Mouse (Mus musculus) midbrain, postnatal 0 days (tissue): ENCODE results near the gene Dclk1. TPM values are rescaled to one million over a fixed set of nuclear protein-coding genes. Genes with fewer than 3 reads are reported as not detected.

Experiments
- ATAC-seq: fragments of 200-750 bp; cut with Nextera tagmentation; 2 replicates; pipeline ENCODE4 v1.8.0; 2017; ENCODE audit warnings: moderate number of reproducible peaks, mild to moderate bottlenecking, moderate TSS enrichment, moderate library complexity; ENCODE audit not compliant: low FRiP score
- DNase-seq: peaks from one replicate; pipeline ENCODE4 v3.0.0-alpha.2; 2015; ENCODE audit warnings: low spot score
- H3K27ac ChIP-seq: fragments of 300-500 bp; sonication (generic); 2 replicates; pipeline ENCODE4 v1.5.1; 2014; ENCODE audit warnings: low read depth, mild to moderate bottlenecking, low read length, mixed read lengths
- H3K27me3 ChIP-seq: fragments of 300-500 bp; sonication (generic); 2 replicates; pipeline ENCODE4 v1.6.1; 2014; ENCODE audit warnings: low read length, control low read depth, mixed read lengths; ENCODE audit not compliant: insufficient read depth
- H3K36me3 ChIP-seq: fragments of 300-500 bp; sonication (generic); 2 replicates; pipeline ENCODE4 v1.6.1; 2014; ENCODE audit warnings: low read length, control low read depth, mixed read lengths; ENCODE audit not compliant: insufficient read depth
- H3K4me1 ChIP-seq: fragments of 300-500 bp; sonication (generic); 2 replicates; pipeline ENCODE4 v1.6.1; 2014; ENCODE audit warnings: mild to moderate bottlenecking, control low read depth, antibody characterized with exemption, low read length, mixed read lengths; ENCODE audit not compliant: insufficient read depth
- H3K4me2 ChIP-seq: fragments of 300-500 bp; sonication (generic); 2 replicates; pipeline ENCODE4 v1.6.1; 2014; ENCODE audit warnings: low read depth, mild to moderate bottlenecking, low read length, mixed read lengths; ENCODE audit not compliant: poor library complexity, severe bottlenecking
- H3K4me3 ChIP-seq: fragments of 300-500 bp; sonication (generic); 2 replicates; pipeline ENCODE4 v1.5.1; 2014; ENCODE audit warnings: low read depth, mild to moderate bottlenecking, low read length, moderate library complexity
- H3K9ac ChIP-seq: fragments of 300-500 bp; sonication (generic); replicated peaks from 2 replicates; pipeline ENCODE4 v1.6.1; 2014; ENCODE audit warnings: mild to moderate bottlenecking, low read length, moderate library complexity, mixed read lengths; ENCODE audit not compliant: poor library complexity, severe bottlenecking
- H3K9me3 ChIP-seq: fragments of 300-500 bp; sonication (generic); 2 replicates; pipeline ENCODE4 v1.6.1; 2016; ENCODE audit warnings: low read length, control low read depth
- CTCF ChIP-seq: IDR thresholded peaks from 2 replicates; pipeline ENCODE4 v1.5.1; 2016; ENCODE audit warnings: antibody characterized with exemption, mild to moderate bottlenecking
- WGBS: fragments of 180-500 bp; shearing (Covaris S2); extraction: QIAGEN DNeasy Blood & Tissue Kit; methylation state at CpG from one replicate; pipeline ENCODE4 v1.1.7; 2014; 5-methylcytosine and 5-hydroxymethylcytosine counted together
- polyA plus RNA-seq: library from polyadenylated mRNA; unstranded; fragments of >200 nt; fragmentation: Nextera tagmentation; extraction: Ambion mirVana; gene quantifications from 2 replicates; pipeline ENCODE4 v1.2.1, GENCODE M21; 2015
- total RNA-seq: library from RNA; depleted of rRNA; stranded (reverse); fragments of >200 nt; gene quantifications from 2 replicates; pipeline ENCODE4 v1.2.3, GENCODE M21; 2014

Dclk1 gene
- total and polyA plus RNA-seq, 2 experiments from 2014 or later: 219 to 307 TPM

DNA sequence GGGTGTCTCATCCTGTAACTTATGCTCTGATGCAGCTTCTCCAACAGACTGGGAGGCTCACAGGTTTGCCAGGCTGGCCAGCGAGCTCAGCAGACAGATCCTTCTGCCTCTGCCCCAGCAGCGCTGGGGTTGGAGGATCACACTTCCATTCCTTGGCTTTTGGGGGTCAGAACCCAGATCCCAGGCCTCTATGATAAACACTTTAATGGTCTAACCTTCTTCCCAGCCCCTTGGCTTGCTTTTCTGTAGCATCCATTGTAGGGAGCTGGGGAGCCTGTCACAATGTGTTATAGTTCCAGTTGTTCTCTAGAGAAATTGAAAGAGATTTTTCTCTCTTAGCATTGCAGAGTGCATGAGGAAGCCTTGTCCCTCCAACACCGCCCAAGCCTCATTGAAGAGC lies 328.9 kb downstream of the Dclk1 start:
- TF ChIP-seq CTCF: no peak
- Histone ChIP-seq H3K4me1 (0 out of 2 replicates have a peak, but pooled peaks cover 2% of the 10 kb centered on the region), H3K27me3 (no peaks in the 10 kb centered on the region), H3K27ac (no peak overlapping the region), H3K4me2 (no peak overlapping the region), H3K9ac (no peak overlapping the region), H3K4me3 (no peak overlapping the region), H3K9me3 (no peaks in the 10 kb centered on the region), H3K36me3 (no peaks in the 10 kb centered on the region)
- DNase-seq: no peak
- 84% methylated on average over 3 of the region's 3 CpGs for WGBS
- ATAC-seq: no peak

DNA sequence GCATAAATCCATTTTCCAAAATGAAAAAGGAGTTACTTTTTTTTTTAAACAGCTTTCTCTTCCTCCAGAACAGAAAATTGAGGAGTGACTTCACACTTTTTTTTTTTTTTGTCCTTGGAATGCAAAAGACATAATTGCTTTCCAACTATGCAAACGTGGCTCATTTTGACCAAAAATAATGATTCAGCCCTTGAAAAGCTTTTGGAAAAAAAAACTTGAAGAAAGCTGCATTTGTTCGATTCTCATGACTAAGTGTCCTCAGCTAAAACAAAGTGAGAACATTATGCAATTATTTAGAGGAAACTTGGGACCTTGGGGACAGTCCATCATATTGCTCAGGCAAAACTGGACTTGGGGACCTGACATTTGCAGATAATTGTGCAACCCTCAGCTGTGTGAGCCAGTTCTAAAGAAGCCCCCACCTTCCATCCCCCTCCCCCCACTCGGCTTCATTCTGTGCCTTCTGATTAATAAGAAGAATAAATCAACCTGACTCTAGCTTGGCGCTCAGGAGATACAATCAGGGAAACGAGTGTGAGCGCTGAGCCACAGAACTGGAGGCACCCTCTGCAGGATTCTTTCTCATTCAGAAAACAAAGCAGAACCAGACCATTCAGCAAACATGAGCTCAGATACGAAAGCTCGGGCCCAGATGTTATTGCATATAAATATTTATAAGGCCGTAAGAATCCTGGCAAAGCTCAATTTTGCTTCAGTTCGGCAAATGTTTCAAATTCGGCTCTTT lies 329.6 kb downstream of the Dclk1 start:
- Histone ChIP-seq H3K4me1 (0 out of 2 replicates have a peak, but pooled peaks cover 2% of the 10 kb centered on the region), H3K9me3 (no peaks in the 10 kb centered on the region), H3K36me3 (no peaks in the 10 kb centered on the region), H3K9ac (no peak overlapping the region), H3K27ac (peak overlapping the region; percentile 1; the same call in 1 of the 2 replicates), H3K27me3 (no peaks in the 10 kb centered on the region), H3K4me3 (no peak overlapping the region), H3K4me2 (0 out of 2 replicates have a peak overlapping the region, but pooled peaks have one; percentile 9)
- DNase-seq: peak; percentile 54
- no peak for TF ChIP-seq CTCF
- no peak for ATAC-seq
- 26% methylated on average over 11 of the region's 11 CpGs for WGBS

DNA sequence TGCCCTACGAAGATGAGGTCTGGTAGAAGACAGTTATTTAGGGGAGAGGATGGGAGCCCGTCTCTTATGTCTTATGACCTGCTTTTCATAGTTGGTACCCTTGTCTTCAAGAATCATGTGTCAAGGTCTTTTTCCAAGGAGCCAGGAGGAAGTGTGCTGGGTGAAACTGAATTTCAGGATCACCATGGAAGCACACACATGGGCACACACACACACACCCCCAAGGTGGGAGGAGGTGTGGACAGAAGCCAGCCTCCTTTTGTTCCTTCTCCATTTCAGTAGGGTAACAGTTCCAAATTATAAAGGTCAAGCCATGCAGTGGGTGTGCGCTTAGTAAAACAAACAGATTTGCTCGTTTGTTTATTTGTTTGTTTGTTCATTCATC lies 330.1 kb downstream of the Dclk1 start:
- no peaks in the 10 kb centered on the region for H3K9me3 ChIP-seq
- H3K4me3 ChIP-seq: no peak overlapping the region
- ATAC-seq (no peak), DNase-seq (no peak)
- 0 out of 2 replicates have a peak overlapping the region, but pooled peaks have one; percentile 9 for H3K4me2 ChIP-seq
- H3K27me3 ChIP-seq: no peaks in the 10 kb centered on the region
- H3K27ac ChIP-seq: peak overlapping the region; percentile 1; the same call in 1 of the 2 replicates
- 0 out of 2 replicates have a peak, but pooled peaks cover 2% of the 10 kb centered on the region for H3K4me1 ChIP-seq
- H3K36me3 ChIP-seq: no peaks in the 10 kb centered on the region
- 63% methylated on average over 4 of the region's 4 CpGs for WGBS
- no peak for TF ChIP-seq CTCF
- no peak overlapping the region for H3K9ac ChIP-seq

DNA sequence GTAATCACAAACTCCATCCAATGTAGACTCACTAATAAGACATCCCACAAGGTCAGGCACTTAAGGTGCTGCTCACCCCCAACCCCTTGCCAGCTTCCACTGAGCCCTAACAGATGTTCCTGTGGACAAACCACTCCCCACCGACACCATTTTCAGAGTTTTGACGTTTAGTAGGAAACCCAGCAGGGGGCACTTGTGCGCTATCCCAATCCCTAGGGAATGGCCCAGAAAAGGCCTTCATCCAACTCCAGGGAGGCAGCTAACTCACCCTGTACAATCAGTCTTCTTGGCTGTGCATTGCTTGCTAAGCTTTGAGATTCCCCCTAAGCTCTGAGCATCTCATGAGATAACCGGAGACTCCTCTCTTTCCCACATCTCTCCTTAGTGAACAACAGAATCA lies 331.8 kb downstream of the Dclk1 start:
- no peaks in the 10 kb centered on the region for H3K9me3 ChIP-seq
- no peak overlapping the region for H3K27ac ChIP-seq
- peak; percentile 43 for TF ChIP-seq CTCF
- no peak overlapping the region for H3K4me3 ChIP-seq
- 0 out of 2 replicates have a peak, but pooled peaks cover 2% of the 10 kb centered on the region for H3K4me1 ChIP-seq
- no peaks in the 10 kb centered on the region for H3K36me3 ChIP-seq
- H3K27me3 ChIP-seq: no peaks in the 10 kb centered on the region
- WGBS: 65% methylated on average over 4 of the region's 4 CpGs
- ATAC-seq (no peak), DNase-seq (no peak)
- no peak overlapping the region for H3K4me2 ChIP-seq
- H3K9ac ChIP-seq: no peak overlapping the region

DNA sequence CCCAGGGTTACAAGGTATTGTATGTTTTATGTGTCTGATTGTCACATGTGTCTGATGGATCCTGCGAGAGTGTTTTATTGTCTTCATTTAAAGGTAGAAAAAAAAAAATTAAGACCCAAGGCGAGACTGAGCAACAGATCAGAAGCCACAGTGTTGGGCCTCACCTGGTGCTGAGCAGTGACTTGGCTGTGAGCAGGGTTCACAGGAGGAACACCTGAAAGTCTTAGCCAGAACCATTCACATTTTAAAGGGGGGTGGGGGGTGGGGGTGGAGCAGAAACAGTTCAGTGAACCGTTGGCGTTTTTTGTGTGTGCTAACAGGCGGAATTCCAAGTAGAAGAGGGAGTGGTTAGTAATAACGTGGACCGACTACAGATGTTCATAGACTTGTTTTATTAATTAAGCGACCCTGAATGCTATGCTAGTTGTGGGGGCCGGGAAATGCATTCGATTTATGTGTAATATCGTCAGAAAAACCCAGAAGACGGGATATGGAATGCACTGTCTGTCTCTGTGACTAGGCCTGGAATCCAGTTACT lies 345.3 kb downstream of the Dclk1 start:
- Histone ChIP-seq H3K4me1 (peaks cover 5% of the 10 kb centered on the region), H3K36me3 (no peaks in the 10 kb centered on the region), H3K4me3 (no peak overlapping the region), H3K27me3 (no peaks in the 10 kb centered on the region), H3K4me2 (no peak overlapping the region), H3K9ac (no peak overlapping the region), H3K9me3 (no peaks in the 10 kb centered on the region), H3K27ac (no peak overlapping the region; the same call in 1 of the 2 replicates)
- ATAC-seq (no peak), DNase-seq (no peak)
- WGBS: 25% methylated on average over 12 of the region's 12 CpGs
- TF ChIP-seq CTCF: no peak
